Mouse (Mus musculus) ES-CJ7 (cell line): ENCODE data around the gene Bcorl1.
A peak's percentile ranks its signal among the peaks of the same experiment; 100 is the strongest.

Experiments used
- DNase-seq: peaks from one replicate; pipeline ENCODE4 v3.0.0; 2011; ENCODE audit warnings: low read depth, low spot score

Gene Bcorl1

GRCm38 (mm10) chrX:48441548-48441947 is 100.4 kb downstream of the Bcorl1 start:
- no peak for DNase-seq

GRCm38 (mm10) chrX:48441954-48442353 is 100.8 kb downstream of the Bcorl1 start:
- no peak for DNase-seq

GRCm38 (mm10) chrX:48444677-48445076 is 103.5 kb downstream of the Bcorl1 start:
- DNase-seq: no peak

GRCm38 (mm10) chrX:48449646-48450045 is 108.5 kb downstream of the Bcorl1 start:
- DNase-seq: no peak

- DNase-seq: no peak
These were observed 111.2 kb downstream of the Bcorl1 start for GRCm38 (mm10) chrX:48452231-48452890.

- no peak for DNase-seq
These were observed 111.9 kb downstream of the Bcorl1 start for GRCm38 (mm10) chrX:48452931-48453673.

- peak; percentile 63 for DNase-seq
These were observed 112.8 kb downstream of the Bcorl1 start for GRCm38 (mm10) chrX:48453736-48454494.

- DNase-seq: no peak
These were observed 113.3 kb downstream of the Bcorl1 start for GRCm38 (mm10) chrX:48454495-48454878.

- DNase-seq: no peak
These were observed 113.9 kb downstream of the Bcorl1 start for GRCm38 (mm10) chrX:48455018-48455417.

GRCm38 (mm10) chrX:48456956-48457355 is 115.8 kb downstream of the Bcorl1 start:
- DNase-seq: no peak
